Mouse (Mus musculus) CD4-positive naive resting alpha-beta T cell, adult 57 days (primary cell): ENCODE results near the gene Olfr1386. TPM values are rescaled to one million over a fixed set of nuclear protein-coding genes. Genes with fewer than 3 reads are reported as not detected.

Experiments
- total RNA-seq: library from RNA; stranded (reverse); gene quantifications from one replicate; pipeline ENCODE4 v1.2.4, GENCODE M21; 2023

Olfr1386 gene
- total RNA-seq = not detected

GRCm38 (mm10) chr11:49464746-49465145 is at the start of gene Olfr1386:
Olfr1386 (plus strand) TSS chr11:49465046.

GRCm38 (mm10) chr11:49422767-49423166 is 42.1 kb upstream of the Olfr1386 start, which contains the start of gene Olfr1389:
Olfr1389 (plus strand) TSS chr11:49423067.

GRCm38 (mm10) chr11:49436411-49436810 is 28.4 kb upstream of the Olfr1386 start, which contains the start of gene Olfr1388:
Olfr1388 (plus strand) TSS chr11:49436624.

GRCm38 (mm10) chr11:49455043-49455442 is 9.8 kb upstream of the Olfr1386 start, which contains the start of gene Olfr1387:
Olfr1387 (plus strand) TSS chr11:49455343.

GRCm38 (mm10) chr11:49488770-49489169 is 23.9 kb downstream of the Olfr1386 start, which contains the start of gene Olfr1385:
Olfr1385 (plus strand) TSS chr11:49489070.

GRCm38 (mm10) chr11:49519348-49519747 is 54.5 kb downstream of the Olfr1386 start, which contains the start of gene Olfr1383:
Olfr1383 (plus strand) TSS chr11:49519648.

Other genes with a start within 250 kb of the Olfr1386 start
- gene Mgat1, start 220.9 kb upstream of the Olfr1386 start, total RNA-seq = 52.8 TPM
- 0.27 TPM for gene Olfr1393, start 186.7 kb upstream of the Olfr1386 start, total RNA-seq
- gene Olfr1392, start 179.8 kb upstream of the Olfr1386 start, total RNA-seq = not detected
- not detected for gene Olfr10, start 160.3 kb upstream of the Olfr1386 start, total RNA-seq
- not detected for gene Olfr1391, start 142.3 kb upstream of the Olfr1386 start, total RNA-seq
- gene Olfr1390, start 129.9 kb upstream of the Olfr1386 start, total RNA-seq = not detected
- gene Olfr1389, start 42.0 kb upstream of the Olfr1386 start, total RNA-seq = not detected
- 0.33 TPM for gene Olfr1388, start 28.4 kb upstream of the Olfr1386 start, total RNA-seq
- not detected for gene Olfr1387, start 9.7 kb upstream of the Olfr1386 start, total RNA-seq
- not detected for gene Olfr1385, start 24.0 kb downstream of the Olfr1386 start, total RNA-seq
- not detected for gene Olfr1384, start 41.7 kb downstream of the Olfr1386 start, total RNA-seq
- not detected for gene Olfr1383, start 54.6 kb downstream of the Olfr1386 start, total RNA-seq
- not detected for gene Olfr1382, start 63.2 kb downstream of the Olfr1386 start, total RNA-seq
- gene Olfr1381, start 78.4 kb downstream of the Olfr1386 start, total RNA-seq = not detected
- not detected for gene Olfr1380, start 91.8 kb downstream of the Olfr1386 start, total RNA-seq
- 0.27 TPM for gene Flt4, start 144.2 kb downstream of the Olfr1386 start, total RNA-seq
- not detected for gene Scgb3a1, start 198.6 kb downstream of the Olfr1386 start, total RNA-seq
- 87.1 TPM for gene Cnot6, start 247.7 kb downstream of the Olfr1386 start, total RNA-seq